9 mouse cellular contexts compared by ENCODE assay signal in the genomic region with DNA sequence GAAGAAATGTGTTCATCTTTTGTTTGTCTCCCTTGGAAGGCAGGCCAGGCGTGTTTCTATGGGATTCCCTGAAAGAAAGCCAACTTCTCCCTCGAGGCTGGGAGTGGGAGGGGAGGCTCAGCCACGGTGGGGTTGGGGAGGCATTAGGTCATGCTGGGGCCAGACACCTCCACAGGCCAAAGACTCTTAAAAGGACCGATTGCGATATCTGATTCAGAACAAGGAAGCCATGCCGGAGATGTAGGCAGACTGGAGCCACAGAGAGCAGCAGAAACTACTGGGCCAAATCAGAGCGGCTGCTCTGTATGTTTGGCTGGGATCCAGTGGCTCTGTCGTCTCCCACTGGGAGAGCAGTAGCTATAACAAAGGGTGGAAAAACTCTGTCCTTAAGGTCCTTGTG. TPM values are rescaled to one million over a fixed set of nuclear protein-coding genes. Genes with fewer than 3 reads are reported as not detected.
A peak's percentile ranks its signal among the peaks of the same experiment; 100 is the strongest.
DNase-seq lines count a peak whose midpoint lies in the region; ATAC-seq and TF ChIP-seq lines count a peak whose summit lies in the region.
"Had no signal": no experiment of that assay in that cellular context is flagged by ENCODE, and none has a peak within 500 bp of the region (broad histone marks: within the 10 kb centered on the region; RNA-seq: fewer than 3 reads in every experiment).

No protein-coding gene starts in this region.

- H3K4me1 ChIP-seq in lung, embryonic 15.5 days, result peaks cover 15% of the 10 kb centered on the region
- H3K4me1 ChIP-seq in lung, adult 2 months (ENCODE audit: control insufficient read depth, insufficient read depth, low read length), result 0 out of 2 replicates have a peak, but pooled peaks cover 3% of the 10 kb centered on the region
- no peaks in the 10 kb centered on the region for H3K4me1 ChIP-seq in embryonic facial prominence, embryonic 14.5 days (ENCODE audit: control insufficient read depth, insufficient read depth, low read length)
- H3K4me1 ChIP-seq in hindbrain, embryonic 10.5 days (replicated peaks), result peaks cover 16% of the 10 kb centered on the region
- peaks cover 40% of the 10 kb centered on the region for H3K4me1 ChIP-seq in neural tube, embryonic 13.5 days (replicated peaks)
- H3K4me1 ChIP-seq: embryonic facial prominence, embryonic 12.5 days had no signal

- no peak overlapping the region for H3K9ac ChIP-seq in lung, embryonic 15.5 days
- no peak overlapping the region for H3K9ac ChIP-seq in embryonic facial prominence, embryonic 14.5 days (ENCODE audit: low read depth, low read length)
- H3K9ac ChIP-seq in neural tube, embryonic 13.5 days, result no peak overlapping the region
- H3K9ac ChIP-seq: embryonic facial prominence, embryonic 12.5 days; midbrain, embryonic 12.5 days had no signal

- WGBS in lung, embryonic 15.5 days, result 14% methylated on average over 8 of the region's 8 CpGs
- WGBS in lung, adult 2 months, result 23% methylated on average over 8 of the region's 8 CpGs
- 32% methylated on average over 8 of the region's 8 CpGs for WGBS in embryonic facial prominence, embryonic 14.5 days
- 36% methylated on average over 8 of the region's 8 CpGs for WGBS in hindbrain, embryonic 10.5 days
- WGBS in neural tube, embryonic 13.5 days, result 15% methylated on average over 8 of the region's 8 CpGs

- no peaks in the 10 kb centered on the region for H3K36me3 ChIP-seq in lung, embryonic 15.5 days
- H3K36me3 ChIP-seq in embryonic facial prominence, embryonic 14.5 days (ENCODE audit: control insufficient read depth, insufficient read depth, low read length), result no peaks in the 10 kb centered on the region
- H3K36me3 ChIP-seq in hindbrain, embryonic 10.5 days, result peaks cover 5% of the 10 kb centered on the region; the same call in 1 of the 2 replicates
- peaks cover 5% of the 10 kb centered on the region; the same call in 1 of the 2 replicates for H3K36me3 ChIP-seq in neural tube, embryonic 13.5 days
- H3K36me3 ChIP-seq: embryonic facial prominence, embryonic 12.5 days had no signal

- intact Hi-C loops in gastrocnemius, adult 2 months (cut with DNase I), result no loop called here

- no peak overlapping the region for H3K4me2 ChIP-seq in lung, embryonic 15.5 days
- no peak overlapping the region for H3K4me2 ChIP-seq in embryonic facial prominence, embryonic 14.5 days (ENCODE audit: low read depth, low read length)
- H3K4me2 ChIP-seq in neural tube, embryonic 13.5 days, result no peak overlapping the region
- H3K4me2 ChIP-seq: embryonic facial prominence, embryonic 12.5 days; midbrain, embryonic 12.5 days had no signal

- no peak overlapping the region for H3K4me3 ChIP-seq in lung, embryonic 15.5 days
- no peak overlapping the region for H3K4me3 ChIP-seq in lung, adult 2 months (replicated peaks; ENCODE audit: extremely low read depth, low read depth, low read length)
- no peak overlapping the region for H3K4me3 ChIP-seq in embryonic facial prominence, embryonic 14.5 days (ENCODE audit: low read depth, low read length)
- H3K4me3 ChIP-seq in hindbrain, embryonic 10.5 days, result no peak overlapping the region
- H3K4me3 ChIP-seq in neural tube, embryonic 13.5 days, result no peak overlapping the region
- H3K4me3 ChIP-seq in gastrocnemius, adult 2 months, result no peak overlapping the region
- H3K4me3 ChIP-seq: embryonic facial prominence, embryonic 12.5 days; midbrain, embryonic 12.5 days had no signal

- ATAC-seq in lung, embryonic 15.5 days (ENCODE audit: borderline replicate concordance, extremely low read depth, low FRiP score, low TSS enrichment), result no peak
- ATAC-seq in embryonic facial prominence, embryonic 14.5 days (ENCODE audit: low read depth), result peak; percentile 41; the same call in 1 of the 2 replicates
- ATAC-seq in neural tube, embryonic 13.5 days (ENCODE audit: low read depth), result peak; percentile 32; the same call in 1 of the 2 replicates

- TF ChIP-seq POLR2A in lung, adult 2 months (IDR thresholded peaks at IDR 0.05; ENCODE audit: borderline replicate concordance, extremely low read depth, low read depth, low read length), result no peak

- no peaks in the 10 kb centered on the region for H3K9me3 ChIP-seq in lung, embryonic 15.5 days
- H3K9me3 ChIP-seq in embryonic facial prominence, embryonic 14.5 days (ENCODE audit: control insufficient read depth, low read length), result no peaks in the 10 kb centered on the region
- no peaks in the 10 kb centered on the region for H3K9me3 ChIP-seq in hindbrain, embryonic 10.5 days
- H3K9me3 ChIP-seq in neural tube, embryonic 13.5 days, result no peaks in the 10 kb centered on the region
- H3K9me3 ChIP-seq: embryonic facial prominence, embryonic 12.5 days; midbrain, embryonic 12.5 days had no signal

- H3K27me3 ChIP-seq in lung, embryonic 15.5 days, result no peaks in the 10 kb centered on the region
- H3K27me3 ChIP-seq in embryonic facial prominence, embryonic 14.5 days (replicated peaks; ENCODE audit: control insufficient read depth, insufficient read depth, low read length), result no peaks in the 10 kb centered on the region
- H3K27me3 ChIP-seq in hindbrain, embryonic 10.5 days (ENCODE audit: insufficient read depth, poor library complexity, severe bottlenecking), result no peaks in the 10 kb centered on the region
- H3K27me3 ChIP-seq in neural tube, embryonic 13.5 days, result no peaks in the 10 kb centered on the region
- H3K27me3 ChIP-seq: embryonic facial prominence, embryonic 12.5 days; midbrain, embryonic 12.5 days had no signal

- TF ChIP-seq CTCF in lung, adult 2 months (IDR thresholded peaks at IDR 0.05; ENCODE audit: insufficient read depth, low read length), result no peak
- TF ChIP-seq CTCF in gastrocnemius, adult 2 months (IDR thresholded peaks at IDR 0.05), result no peak

- DNase-seq in lung, adult 2 months, result no peak
- peak; percentile 44 for DNase-seq in embryonic facial prominence, embryonic 14.5 days (ENCODE audit: low spot score)
- DNase-seq in hindbrain, embryonic 10.5 days (ENCODE audit: low spot score), result no peak
- no peak for DNase-seq in thymus, adult 18-20 months
- DNase-seq in gastrocnemius, adult 2 months, result no peak

- H3K27ac ChIP-seq in lung, embryonic 15.5 days, result 0 out of 2 replicates have a peak overlapping the region, but pooled peaks have one; percentile 45
- peak overlapping the region; percentile 5; the same call in 1 of the 2 replicates for H3K27ac ChIP-seq in embryonic facial prominence, embryonic 14.5 days (replicated peaks; ENCODE audit: low read depth, low read length)
- peak overlapping the region; percentile 64 for H3K27ac ChIP-seq in hindbrain, embryonic 10.5 days
- peak overlapping the region; percentile 71 for H3K27ac ChIP-seq in neural tube, embryonic 13.5 days (replicated peaks)
- H3K27ac ChIP-seq in gastrocnemius, adult 2 months, result no peak overlapping the region
- H3K27ac ChIP-seq: embryonic facial prominence, embryonic 12.5 days; midbrain, embryonic 12.5 days had no signal

RNA-seq across cellular contexts. Expression of a gene that starts 1.3 kb away (rescaled TPM):
- not detected in 2 replicates for polyA plus RNA-seq in lung, embryonic 15.5 days (2015; fragmentation: Nextera tagmentation; extraction: Ambion mirVana)
- not detected in 2 replicates for polyA plus RNA-seq in lung, adult 2 months (2012; rRNA removed)
- not detected in 2 replicates for polyA plus RNA-seq in embryonic facial prominence, embryonic 14.5 days (2014; fragmentation: Nextera tagmentation; extraction: Ambion mirVana)
- polyA plus RNA-seq in hindbrain, embryonic 10.5 days (2016; fragmentation: Nextera tagmentation; extraction: Ambion mirVana), result 0.27 TPM in 1 of 2 replicates, not detected in the other
- polyA plus RNA-seq in neural tube, embryonic 13.5 days (2015; fragmentation: Nextera tagmentation; extraction: Ambion mirVana), result 0.43 TPM in 1 of 2 replicates, not detected in the other
- not detected for total RNA-seq in gastrocnemius, adult 2 months (2021)
